Mouse (Mus musculus): ENCODE measurements around the gene Macf1. TPM values are rescaled to one million over a fixed set of nuclear protein-coding genes. Genes with fewer than 3 reads are reported as not detected.

Gene Macf1
- polyA plus RNA-seq, 1 experiment from 2014 or later: 37.1 TPM

GRCm38 (mm10) chr4:123311845-123312244 lies 372.3 kb downstream of the Macf1 start:
- DNase-seq (ENCODE audit: low spot score): no peak

DNA sequence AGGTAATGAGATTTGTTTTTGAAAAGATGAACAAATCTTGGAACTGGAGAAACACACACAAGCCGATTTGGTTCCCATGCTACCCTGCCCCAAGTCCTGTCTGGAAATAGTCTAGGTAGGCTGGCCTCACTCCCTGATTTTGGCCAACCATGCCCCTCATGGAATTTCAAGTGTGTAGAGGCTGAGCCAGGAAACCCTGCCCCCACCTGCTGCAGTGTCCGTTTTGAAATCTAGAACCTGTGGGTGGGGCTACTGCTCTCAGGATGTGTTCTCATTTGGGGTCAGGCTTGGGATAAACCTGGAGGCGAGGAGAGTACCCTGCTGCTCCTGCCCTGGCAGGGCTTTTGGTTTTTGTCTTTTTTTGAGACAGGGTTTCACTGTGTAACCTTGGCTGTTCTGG lies 375.9 kb downstream of the Macf1 start:
- DNase-seq (ENCODE audit: low spot score): no peak

DNA sequence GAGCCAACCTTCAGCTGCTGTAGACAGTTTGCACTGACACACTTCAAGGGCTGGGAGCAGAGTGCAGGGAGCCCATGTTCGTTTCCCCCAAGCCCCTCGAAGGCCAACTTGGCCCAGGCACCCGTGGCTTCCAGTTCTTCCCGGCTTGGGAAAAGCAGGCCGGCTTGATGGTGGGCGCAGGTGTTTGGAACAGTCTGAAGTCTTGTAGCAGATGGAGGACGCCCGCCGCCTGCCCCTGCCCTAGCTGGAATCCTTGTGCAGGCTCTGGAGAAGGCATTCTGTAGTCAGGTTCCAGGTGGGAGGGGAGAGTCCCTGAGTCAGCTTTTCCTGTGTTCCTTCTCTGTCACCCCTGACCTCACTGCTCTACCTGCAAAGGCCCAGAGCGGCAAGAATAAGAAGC lies 377.2 kb downstream of the Macf1 start:
- no peak for DNase-seq (ENCODE audit: low spot score)

GRCm38 (mm10) chr4:123305789-123306188 lies 378.4 kb downstream of the Macf1 start:
- peak; percentile 59 for DNase-seq (ENCODE audit: low spot score)

Small RNA genes lying within 50 kb of the gene (microRNA-seq; reads per million reads assigned to microRNA genes)
- not detected for gene Mir6398 (ENCODE audit: borderline number of aligned reads)

Other genes starting within 250 kb of the Macf1 start
- 485 and 491 TPM in 2 replicates for gene Ndufs5, start 33.8 kb upstream of the Macf1 start, polyA plus RNA-seq (2015; fragmentation: Nextera tagmentation; extraction: Ambion mirVana)
- 95.5 and 113 TPM in 2 replicates for gene Akirin1, start 66.0 kb upstream of the Macf1 start, polyA plus RNA-seq (2015; fragmentation: Nextera tagmentation; extraction: Ambion mirVana)
- gene Rhbdl2, start 103.5 kb upstream of the Macf1 start, polyA plus RNA-seq (2015; fragmentation: Nextera tagmentation; extraction: Ambion mirVana): 9.1 and 9.9 TPM in 2 replicates
- not detected in 2 replicates for gene 4933427I04Rik, start 175.3 kb upstream of the Macf1 start, polyA plus RNA-seq (2015; fragmentation: Nextera tagmentation; extraction: Ambion mirVana)
- 64.7 and 76.5 TPM in 2 replicates for gene Mycbp, start 220.5 kb upstream of the Macf1 start, polyA plus RNA-seq (2015; fragmentation: Nextera tagmentation; extraction: Ambion mirVana)
- 41.2 and 48.5 TPM in 2 replicates for gene Rragc, start 233.1 kb upstream of the Macf1 start, polyA plus RNA-seq (2015; fragmentation: Nextera tagmentation; extraction: Ambion mirVana)
- gene 4930535I16Rik, start 233.7 kb upstream of the Macf1 start, polyA plus RNA-seq (2015; fragmentation: Nextera tagmentation; extraction: Ambion mirVana): not detected in 2 replicates